Mouse (Mus musculus): ENCODE measurements around the gene Pla2g6. TPM values are rescaled to one million over a fixed set of nuclear protein-coding genes. Genes with fewer than 3 reads are reported as not detected.
A peak's percentile ranks its signal among the peaks of the same experiment; 100 is the strongest.

Pla2g6 gene
- polyA plus RNA-seq, 2 experiments from 2014 or later = 10.3 to 12.3 TPM

DNA sequence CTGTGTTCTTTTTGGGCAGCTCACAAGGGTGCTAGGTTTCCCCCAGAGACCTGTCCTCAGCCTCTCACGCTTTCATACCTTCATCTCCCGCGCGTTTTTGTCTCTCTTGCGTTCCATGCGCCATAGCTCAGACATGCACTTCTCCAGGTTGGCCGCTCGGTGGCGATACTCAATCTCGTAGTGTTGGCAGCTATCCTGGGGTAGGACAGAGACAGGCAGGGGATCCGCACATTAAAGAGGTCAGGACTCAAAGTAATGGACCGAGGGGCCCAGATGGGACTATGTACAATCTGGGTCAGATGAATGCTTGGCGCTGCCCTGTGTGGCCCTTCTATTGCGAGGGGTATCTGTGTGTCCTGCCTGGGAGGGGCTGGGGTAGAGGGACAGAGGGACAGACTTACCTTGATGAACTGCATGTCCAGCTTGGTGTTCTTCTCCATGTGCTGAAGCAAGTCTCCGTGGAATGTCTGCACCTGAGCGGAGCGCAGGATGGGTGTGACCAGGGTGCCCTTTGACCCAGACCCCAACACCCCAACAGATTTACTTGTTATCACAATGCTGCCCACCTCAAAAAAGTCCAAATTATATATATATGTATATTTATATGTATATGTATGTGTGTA is 57.0 kb downstream of the Pla2g6 start:
- peak; percentile 60 for ATAC-seq

DNA sequence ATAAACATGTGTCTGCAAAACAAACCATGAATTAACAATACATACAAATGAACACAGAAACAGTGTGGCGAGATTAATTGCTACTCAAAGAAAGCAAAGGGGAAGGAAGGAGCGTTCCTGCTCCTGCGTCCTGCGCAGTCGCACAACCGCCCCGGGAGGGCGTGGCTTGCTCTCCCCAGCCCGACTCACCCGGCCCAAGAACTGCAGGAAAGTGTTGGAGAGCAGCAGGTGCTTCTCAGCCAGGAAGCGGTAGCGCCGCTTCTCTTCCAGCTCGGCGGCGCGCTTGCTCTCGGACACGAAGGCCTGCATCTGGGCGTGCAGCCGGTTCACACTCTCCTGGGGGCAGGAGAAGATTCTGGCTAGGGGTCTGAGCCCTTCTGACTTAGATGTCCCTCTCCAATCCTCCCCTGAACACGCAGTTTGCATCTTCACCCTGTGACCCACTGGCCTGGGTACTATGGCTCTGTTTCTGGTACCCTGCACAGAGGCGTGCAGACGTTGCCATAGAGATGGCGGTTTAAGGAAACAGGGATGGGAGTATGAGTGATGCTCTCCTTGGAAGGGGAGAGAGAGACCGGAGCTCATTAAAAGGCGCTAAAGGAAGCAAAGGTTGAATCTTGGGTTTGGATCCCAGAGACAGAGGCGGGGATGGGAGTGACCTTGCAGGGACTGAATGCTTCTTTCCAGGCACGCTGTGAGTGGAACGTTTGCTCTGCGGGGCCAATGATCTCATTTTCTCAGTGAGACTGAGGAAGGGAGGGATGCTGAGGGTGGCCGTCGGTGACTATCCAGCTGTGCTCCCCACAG is 57.7 kb downstream of the Pla2g6 start:
- peak; percentile 92 for ATAC-seq

DNA sequence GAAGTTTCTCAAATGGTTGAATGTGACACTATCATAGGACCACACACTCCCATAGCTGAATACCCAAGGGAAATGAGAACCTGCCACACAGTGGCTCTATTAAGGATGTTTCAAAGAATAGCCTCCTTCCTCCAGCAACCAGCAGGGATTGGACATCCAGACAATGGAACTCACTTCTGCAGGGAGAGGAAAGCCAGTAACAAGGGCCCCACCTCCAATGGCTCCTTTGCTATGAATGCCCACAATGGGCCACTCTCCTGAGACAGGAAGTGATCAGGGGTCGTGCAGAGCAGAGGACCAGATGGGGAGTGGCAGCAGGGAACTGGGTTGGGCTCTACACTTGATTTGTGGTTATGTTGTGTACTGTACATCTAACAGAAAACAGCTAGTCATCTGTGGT is 59.7 kb downstream of the Pla2g6 start:
- ATAC-seq = no peak

DNA sequence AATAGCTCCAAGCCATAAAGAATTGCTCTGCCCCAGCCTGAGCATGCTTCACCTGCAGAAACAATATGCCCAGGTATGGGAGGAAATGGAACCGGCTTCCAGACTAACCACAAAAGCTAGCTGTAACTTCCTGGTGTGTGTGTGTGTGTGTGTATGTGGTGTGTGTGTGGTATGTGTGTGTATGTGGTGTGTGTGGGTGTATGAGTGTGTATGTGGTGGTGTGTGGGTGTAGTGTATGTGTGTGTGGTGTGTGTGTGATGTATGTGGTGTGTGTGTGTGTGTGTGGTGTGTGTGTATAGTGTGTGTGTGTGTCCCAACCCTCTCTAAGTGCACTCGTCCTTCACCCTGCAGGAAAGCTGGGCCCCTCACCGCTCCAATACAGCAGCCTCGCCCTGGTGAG is 62.8 kb downstream of the Pla2g6 start:
- ATAC-seq = no peak

DNA sequence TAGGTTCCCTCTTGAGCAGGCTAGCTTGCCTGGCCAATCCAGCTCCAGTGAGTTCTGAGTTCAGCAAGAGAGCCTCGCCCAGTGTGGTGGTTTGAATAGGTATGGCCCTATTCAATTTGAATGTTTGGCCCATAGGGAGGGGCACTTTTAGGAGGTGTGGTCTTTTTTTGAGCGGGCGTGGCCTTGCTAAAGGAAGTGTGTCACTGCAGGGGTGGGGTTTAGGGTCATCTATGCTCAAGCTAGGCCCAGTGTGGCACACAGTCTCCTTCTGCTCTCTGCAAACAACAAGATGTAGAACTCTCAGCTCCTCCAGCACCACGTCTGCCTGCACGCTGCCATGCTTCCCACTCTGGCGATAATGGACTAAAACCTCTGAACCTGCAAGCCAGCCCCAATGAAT is 64.5 kb downstream of the Pla2g6 start:
- no peak for ATAC-seq

DNA sequence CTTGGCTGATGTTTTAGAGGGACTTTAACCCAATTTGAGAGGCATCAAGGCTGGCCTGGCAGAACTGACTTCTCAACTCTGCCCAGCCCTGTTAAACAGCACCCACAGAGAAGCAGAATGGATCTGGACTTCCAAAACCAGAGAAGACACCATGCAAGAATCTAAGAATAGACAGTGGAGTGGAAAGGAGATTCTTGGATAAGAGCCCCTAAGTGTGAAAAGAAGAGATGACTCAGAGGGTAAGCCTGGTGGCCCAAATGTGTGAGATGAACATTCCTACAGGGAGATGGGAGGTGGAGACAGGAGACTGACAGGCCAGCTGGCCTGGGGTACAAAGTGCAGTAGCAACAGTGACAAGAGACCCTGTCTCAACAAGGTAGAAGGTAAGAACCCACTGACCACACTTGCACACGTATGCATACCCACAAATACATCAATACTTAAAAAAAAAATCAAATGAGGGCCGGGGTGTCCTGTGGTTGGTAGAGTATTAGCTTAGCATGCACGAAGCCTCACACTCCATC is 65.3 kb downstream of the Pla2g6 start:
- ATAC-seq = no peak

DNA sequence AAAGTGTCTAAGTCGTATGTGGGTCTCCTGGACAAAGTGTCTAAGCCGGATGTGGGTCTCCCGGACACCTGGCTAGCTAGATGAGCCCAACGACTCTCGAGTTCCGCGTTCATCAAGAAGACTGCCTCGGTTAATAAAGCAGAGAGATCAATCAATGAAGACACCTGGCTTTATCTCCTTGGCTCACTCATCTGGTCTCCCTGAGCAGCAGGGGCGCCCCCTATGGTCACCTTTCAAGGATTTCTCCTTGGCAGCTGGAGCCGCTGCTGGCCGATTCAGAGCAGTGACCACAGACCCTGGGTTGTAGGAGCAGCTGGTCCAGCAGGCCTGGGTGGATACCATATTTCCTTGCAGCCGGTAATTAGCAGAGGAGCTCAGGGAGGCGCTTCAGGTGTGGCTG is 65.8 kb downstream of the Pla2g6 start:
- ATAC-seq = no peak

DNA sequence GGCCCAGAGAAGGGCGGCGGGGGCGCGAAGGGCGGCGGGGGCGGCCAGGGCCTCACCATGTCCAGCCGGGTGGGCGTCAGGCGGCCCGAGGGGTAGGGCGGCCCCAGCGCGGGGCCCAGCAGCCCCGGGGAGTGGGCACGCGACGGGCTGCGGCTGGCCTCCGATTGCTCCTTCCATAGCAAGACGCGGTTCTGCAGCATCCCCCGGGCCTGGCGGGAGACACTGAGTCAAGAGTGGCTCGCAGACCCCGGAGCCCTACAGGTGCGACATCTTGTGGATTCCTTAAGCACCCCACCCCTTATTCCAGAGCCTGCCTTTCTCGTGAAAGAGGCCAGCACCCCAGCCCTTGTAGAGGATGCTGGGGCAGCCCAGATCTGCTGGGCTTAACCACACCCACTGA is 66.4 kb downstream of the Pla2g6 start:
- ATAC-seq = no peak

DNA sequence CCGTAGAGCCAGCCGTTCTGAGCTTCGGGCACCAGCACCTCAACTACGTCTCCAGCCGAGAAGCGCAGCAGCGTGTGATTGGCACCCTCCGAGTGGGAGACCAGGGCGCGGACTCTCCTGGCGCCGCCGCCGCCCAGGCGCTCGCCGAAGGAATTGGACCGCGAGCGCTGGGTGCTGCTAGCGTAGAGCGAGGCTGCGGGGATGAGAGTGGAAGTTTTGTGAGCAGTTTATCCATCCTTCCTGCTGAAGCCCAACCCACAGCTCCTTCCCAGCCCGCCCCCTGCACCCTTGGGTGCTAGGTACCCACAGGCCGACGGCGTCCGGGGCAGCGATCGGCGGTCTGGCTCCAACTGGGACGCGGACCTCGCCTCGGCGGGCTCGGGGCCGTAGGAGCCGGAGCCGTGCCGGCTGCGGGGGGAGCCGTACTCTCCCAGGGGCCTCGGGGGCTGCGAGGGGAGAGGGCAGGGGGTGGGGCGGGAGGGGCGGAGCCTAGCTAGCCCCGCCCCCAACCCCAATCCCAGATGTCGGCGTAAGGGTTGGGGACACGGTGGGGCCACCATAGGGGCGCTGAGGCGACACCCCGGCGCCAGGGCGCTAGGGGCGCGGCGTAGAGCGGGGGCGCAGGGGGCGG is 67.0 kb downstream of the Pla2g6 start:
- ATAC-seq = no peak

DNA sequence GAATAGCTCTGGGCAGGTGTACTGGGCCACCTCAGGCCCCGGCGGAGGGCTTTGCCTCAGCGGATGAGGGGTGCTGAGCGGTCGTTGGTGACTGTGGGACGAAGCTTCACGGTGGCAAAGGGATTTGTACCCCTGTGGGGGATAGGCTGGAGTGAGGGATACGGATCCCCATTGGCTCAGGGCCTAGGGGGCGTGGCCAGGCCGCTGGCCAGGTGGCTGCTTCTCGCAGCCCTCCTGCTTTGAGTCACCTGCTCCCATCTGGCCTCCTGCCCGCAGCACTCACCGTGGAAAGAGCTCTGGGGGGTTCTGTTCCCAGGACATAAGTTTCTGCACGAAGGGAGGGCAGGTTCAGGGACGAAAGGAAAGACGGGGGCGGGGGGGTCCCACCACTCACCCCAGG is 69.7 kb downstream of the Pla2g6 start:
- ATAC-seq = no peak

DNA sequence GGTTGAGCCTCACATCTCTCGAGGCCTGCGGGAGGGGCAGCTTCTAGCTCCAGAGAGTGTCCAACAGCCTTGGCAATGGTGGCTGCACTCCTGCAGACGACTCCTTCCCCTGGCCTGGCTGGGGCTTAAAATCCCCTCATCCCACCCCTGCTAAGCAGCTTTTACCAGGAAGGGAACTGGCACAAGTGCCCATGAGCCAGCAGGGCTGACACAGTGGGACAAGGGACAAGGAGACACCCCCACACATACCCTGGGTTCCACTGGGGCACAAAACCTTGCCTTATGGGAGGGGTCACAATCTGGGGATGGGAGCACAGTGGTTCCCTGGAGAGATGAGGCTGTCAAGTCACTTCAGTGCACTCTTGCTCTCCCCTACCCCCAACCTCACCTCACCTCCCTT is 73.5 kb downstream of the Pla2g6 start, which contains the start of gene Slc16a8:
Slc16a8 (minus strand) TSS at position 101 of the 400 bp plus-strand sequence.
- no peak for ATAC-seq

DNA sequence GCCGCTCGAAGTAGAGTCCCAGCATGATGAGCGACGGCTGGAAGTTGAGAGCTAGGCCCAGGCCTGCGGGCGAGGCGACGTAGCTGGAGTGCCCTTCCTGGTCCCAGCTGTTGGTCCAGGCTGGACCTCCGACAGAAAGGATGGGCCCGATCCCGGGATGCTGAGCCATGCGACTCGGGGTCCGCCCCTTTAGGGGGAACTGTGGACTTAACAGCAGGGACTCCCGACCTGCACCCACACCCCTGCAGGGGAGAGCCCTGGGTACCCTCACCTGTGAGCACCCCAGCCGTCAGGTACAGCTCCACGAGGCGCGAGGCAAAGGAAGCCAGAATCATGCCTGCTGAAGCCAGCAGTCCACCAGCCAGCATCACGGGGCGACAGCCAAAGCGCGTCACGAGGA is 75.6 kb downstream of the Pla2g6 start:
- no peak for ATAC-seq

DNA sequence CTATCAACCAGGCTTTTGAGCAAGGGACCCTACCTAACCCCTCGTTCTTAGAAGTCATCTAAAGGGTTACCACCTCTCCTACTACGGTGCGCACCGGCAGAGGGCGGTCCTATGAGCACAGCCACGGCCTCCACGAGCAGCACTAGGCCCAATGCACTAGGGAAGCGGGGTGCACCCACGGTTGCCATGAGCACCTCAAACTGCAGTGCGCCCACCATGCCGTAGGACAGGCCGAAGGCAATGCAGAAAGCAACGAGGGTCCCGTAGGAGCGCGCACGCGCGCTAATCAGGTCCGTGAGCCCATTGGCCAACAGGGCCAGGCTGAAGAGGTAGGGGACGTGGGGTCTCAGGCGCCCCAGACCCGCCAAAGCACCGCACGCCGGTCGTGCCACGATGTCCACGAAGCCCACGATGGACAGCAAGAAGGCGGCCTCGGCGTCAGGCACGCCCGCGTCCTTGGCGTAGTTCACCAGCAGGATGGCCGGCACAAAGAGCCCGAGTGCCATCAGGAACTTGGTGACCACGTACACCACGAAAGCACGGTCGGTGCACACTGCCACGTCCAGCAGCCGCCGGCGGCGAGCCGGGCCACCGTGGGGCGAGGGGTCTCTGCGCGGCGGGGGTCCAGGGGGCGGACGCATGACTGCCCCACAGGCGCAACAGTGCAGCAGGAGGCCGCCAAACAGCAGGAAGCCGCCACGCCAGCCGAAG is 76.3 kb downstream of the Pla2g6 start:
- no peak for ATAC-seq

DNA sequence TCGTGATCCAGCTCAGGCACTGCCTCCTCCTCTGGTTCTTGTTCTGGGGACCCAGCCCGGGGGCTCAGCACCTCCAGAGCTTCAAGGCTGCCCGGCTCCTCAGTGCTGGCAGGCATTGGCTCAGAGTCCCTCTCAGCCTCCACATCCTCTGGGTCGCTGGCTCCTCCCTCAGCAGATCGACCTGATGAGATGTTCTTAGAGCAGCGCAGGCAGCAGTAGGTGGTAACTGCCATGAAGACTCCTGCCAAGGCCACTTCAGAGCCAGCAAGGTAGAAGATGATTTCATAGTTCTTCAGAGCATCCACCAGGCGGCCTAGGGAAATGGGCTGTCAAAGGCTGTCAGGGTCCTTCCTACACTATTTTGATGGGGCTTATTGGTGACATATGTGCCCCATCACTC is 77.0 kb downstream of the Pla2g6 start:
- ATAC-seq = no peak

DNA sequence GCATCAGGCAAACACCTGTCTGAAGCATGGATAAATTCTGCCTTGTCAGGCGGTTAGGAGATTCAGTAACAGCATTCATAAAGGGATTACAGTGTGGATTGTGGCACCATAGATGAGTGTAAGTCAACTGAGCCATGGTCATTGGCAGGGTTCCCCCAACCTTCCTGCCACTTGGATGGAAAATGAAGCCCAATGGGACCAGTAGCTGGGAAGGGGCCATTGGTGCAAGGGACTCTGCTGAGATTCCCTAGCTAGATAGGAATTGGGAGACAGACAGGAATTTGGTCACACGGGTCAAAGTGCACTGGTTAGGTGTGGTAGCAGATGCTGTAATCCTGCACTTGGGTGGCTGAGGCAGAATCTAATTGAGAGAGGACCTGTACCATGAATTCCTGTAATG is 78.0 kb downstream of the Pla2g6 start:
- ATAC-seq = no peak

DNA sequence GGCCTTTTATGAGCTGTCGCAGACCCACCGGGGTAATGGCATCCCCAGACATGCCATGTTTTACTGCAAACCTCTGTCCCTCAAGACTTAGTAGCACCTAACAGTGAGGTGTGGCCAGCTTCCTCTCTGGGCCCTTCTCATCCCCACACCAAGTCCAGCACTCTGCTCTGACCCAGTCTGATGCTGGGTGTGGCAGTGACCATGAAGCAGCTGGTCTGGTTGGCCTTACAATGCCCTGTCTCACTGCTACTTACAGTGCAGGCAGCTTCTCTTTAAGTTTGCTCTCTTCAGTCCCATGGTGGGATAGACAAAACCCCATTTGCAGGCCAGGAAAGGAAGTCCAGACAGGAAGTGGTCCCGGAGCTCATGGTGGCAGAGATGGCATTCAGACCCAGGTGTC is 82.9 kb downstream of the Pla2g6 start:
- no peak for ATAC-seq

DNA sequence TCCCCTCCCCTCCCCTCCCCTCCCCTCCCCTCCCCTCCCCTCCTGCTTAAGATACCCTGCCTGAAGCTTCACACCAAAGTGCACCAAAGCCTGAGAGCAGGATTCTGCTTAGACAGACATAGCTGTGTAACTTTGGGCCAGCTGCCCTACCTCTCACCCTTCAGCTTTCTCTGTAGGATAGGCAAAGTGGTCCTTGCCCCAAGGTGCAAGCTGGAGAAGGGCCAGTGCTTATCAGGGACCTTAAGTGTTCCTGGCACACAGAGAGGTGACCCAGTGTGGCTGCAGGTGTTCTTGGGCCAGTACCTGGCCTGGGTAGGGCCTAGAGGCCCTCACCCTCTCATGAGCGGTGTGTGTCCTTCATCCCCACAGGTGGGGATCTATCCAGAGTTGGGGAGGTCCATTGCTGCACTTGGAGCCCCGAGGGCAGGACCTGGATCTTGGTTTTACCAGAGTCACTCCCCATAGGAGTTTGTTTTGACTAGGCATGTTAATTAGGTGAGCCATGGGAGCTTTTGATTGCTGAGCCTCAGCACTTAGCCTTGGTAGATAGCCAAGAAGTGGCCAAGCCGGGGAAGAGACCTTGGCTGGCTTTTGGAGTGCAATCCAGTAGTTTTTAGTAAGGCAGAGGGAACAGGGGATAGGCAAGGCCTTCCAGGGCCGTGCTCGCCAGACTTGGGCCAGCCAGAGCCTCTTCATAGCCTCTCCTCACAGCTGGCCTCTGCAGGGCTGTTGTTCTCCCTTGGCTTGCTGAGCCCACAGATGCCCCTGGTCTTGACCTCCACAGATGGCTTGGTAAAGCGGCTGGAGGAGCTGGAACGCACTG is 83.9 kb downstream of the Pla2g6 start:
- ATAC-seq = no peak

DNA sequence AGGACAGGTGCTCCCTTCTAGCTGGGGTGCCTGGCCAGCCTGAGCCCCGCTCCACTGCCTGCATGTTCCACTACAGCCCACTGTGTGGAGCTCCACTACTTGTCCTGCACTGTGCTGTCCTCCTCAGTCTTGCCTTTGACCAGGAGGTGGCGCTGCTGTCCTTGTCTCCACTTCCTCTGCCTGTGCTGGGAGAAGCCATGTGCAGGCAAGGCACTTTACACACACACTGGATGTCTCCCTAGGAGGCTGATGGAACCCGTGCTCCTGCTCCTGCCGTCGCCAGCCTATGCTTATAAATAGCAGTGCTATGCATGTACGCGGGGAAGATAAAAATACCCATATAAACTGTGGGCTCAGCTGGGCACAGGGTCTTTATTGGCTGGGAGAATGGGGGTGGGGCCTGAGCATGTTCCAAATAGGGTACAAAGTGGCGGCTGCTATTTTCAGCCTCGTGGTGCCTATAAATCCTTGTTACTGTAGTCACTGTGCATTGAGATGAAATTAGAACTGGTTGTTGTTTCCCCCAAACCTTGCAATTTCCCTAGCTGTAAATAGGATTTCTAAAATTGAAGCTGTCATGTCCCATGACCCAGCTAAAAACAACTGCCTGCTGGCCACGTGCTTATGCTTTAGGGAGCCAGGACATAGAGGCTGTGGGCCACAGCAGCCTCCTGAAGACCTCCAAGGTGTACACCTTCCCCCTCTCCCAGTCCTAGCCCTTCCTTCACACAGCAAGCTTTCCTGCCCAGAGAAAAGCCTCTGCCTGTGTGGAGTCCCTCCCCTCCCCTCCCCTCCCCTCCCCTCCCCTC is 84.8 kb downstream of the Pla2g6 start:
- ATAC-seq = peak; percentile 98

DNA sequence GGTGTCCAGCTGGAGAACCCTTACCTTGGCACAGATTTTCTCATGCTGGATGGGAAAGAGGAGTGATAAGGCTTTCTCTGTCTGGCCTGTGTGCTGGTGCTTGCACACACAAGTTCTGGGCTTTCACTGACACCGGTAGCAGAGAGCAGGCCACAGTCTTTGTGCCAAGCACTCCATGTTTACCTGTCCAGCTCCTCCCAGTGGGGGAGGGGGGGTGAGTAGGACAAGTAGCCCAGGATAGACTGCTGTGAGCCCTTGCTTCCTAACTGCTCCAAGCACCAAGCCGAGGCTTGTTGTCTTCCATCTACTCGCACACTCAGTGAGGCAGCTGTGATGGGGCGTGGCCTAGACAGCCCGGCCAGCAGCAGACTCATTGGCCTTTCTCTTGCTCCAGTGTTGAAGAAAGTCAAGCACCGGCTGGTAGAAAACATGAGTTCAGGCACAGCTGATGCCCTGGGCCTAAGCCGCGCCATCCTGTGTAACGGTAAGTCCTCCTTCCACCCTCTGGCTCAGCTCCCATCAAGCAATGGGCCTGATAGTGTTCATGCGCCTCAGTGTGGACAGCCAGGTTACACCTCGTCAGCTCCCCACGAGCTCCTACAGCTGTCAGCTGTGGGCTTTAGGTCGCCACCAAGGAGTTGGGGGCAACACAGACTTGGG is 85.5 kb downstream of the Pla2g6 start:
- ATAC-seq = no peak

DNA sequence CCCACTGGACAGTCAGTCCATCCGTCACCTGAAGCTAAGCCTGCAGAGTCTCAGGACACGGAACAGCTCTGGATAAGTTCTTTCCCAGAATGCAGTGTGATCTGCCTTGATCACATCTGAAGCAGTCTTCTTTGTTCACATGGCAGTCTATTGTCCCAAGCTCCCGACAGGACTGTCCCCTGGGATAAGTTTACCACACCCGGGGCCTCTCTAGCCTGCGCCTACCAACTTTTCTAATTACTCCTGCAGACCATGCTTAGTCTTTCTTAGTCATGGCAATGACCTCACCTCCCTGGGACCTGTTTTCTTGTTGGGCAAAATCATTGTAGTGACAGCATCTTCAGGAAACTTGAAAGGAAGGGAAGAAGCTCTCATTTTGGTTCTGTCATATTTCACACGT is 90.2 kb downstream of the Pla2g6 start:
- no peak for ATAC-seq

Measured in activated CD4-positive, CD25-positive, alpha-beta regulatory T cell, adult 4 months (primary cell).